Mouse (Mus musculus): ENCODE measurements at regions not wholly inside any gene's neighbourhood (a gene's known extent, or its start where the extent isn't known, plus 50 kb on each side); places are given as distances from the start of the nearest gene placed in this dataset.
A peak's percentile ranks its signal among the peaks of the same experiment; 100 is the strongest.

DNA sequence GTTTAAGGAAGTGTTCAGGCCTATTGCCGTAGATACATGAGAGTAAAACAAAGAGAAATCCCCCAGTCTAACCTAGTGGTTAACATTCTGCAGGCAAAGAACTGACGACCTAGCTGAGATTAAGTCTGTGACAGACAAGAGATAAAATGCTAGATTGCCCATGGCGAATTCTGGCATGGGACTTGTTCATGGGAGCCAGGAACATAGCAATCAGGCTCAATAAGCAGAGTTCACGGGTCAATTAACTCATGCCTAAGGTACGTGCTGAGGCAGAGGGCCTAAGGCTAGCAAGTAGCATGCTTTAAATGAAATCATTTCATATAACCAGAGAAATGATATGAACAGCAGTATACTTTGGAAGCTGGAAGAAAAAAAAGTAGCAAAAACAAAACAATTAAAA, 1119.2 kb upstream of the Adgrl2 start:
- DNase-seq (ENCODE audit: low read depth, low spot score) = no peak

DNA sequence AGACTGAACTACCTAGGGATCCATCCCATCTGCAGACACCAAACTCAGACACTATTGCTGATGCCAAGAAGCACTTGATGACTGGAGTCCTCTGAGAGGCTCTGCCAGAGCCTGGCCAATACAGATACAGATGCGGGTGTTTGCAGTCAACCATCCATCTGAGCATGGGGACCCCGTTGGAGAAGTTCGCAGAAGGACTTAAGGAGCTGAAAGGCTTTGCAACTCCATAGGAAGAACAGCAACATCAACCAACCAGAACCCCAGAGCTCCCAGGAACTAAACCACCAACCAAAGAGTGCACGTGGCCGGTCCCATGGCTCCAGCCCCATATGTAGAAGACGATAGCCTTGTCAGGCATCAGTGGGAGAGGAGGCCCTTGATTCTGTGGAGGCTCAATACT, 1121.9 kb upstream of the Adgrl2 start:
- DNase-seq (ENCODE audit: low read depth, low spot score) = no peak

DNA sequence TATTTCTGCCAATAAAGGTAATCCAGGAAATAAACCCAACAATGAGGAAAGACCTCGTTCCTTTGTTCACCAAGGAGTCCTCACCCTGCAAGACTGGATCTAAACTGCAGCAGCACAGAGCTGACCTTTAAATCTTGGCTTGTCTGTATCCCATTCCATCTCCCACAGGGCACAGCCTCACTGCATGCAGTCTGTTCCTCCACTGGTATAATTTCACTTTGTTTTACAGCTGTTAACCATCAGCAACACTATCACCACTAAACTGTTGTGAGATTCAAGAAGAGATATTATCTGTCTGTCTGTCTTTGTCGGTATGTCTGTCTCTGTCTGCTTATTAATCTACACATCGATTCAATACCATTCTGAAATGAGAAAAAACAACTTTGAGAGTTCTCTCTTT, 1129.5 kb upstream of the Adgrl2 start:
- DNase-seq (ENCODE audit: low read depth, low spot score) = peak; percentile 14

DNA sequence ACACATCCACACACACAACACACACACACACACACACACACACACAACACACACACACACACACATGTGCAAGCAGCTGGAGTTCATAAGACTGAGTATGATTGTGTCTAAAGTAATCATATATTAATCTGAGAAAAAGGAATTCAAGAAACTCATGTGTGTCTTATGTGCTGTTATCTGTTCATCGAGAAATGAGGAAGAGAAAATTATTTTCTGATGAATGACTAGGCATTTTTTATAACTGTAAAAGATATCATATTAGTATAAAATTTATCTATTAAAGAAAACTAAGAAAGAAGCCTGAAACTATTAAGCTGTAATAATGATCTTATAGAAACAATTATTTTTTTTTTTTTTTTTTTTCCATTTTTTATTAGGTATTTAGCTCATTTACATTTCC, 1156.3 kb upstream of the Adgrl2 start:
- DNase-seq (ENCODE audit: low read depth, low spot score) = no peak

DNA sequence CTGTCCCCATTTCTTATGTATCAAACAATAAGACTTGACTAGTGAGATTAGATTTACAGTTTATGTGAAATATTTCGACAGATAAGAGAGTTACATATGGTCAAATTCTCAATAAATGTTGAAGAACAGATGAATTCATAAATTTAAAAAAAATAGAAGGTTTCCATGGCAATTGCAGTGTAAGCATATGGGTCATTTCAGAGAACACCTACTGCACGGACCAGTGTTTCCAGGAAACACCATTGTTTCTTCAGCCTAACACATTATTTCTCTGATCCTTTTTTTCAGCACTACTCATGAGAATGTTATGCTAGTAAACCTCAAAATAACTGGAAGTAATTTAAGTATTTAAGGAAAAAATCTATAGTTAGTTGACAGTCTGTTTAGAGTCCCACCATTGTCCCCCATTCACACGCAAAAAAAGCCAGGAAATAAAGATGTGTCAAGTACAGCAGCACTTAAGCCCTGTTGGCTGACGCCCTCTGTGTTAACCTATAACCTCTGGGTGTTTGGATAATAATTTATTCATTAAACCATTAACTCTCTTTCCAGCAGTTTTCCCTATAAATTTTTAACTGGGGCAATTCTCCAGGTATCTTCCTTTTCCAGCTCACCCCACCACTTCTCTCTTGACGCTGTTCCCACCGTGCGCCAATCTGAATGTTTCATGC, 1160.9 kb upstream of the Adgrl2 start:
- no peak for DNase-seq (ENCODE audit: low read depth, low spot score)

DNA sequence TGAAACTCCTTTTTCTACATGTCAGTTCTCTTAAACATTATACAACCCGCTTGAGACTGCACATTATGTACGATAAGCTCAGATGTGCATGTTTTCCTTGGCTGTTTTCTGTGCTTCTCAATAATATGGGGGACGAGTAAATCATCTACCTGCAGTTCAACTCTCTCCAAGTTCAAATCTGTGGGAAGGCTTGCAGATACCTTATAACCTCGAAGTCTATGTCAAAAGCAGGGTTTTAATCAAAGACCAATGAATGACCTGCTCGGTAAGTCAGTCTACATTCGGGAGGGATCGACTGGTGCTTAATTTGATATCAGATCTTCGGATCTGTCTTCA, 1161.4 kb upstream of the Adgrl2 start:
- DNase-seq (ENCODE audit: low read depth, low spot score) = no peak

DNA sequence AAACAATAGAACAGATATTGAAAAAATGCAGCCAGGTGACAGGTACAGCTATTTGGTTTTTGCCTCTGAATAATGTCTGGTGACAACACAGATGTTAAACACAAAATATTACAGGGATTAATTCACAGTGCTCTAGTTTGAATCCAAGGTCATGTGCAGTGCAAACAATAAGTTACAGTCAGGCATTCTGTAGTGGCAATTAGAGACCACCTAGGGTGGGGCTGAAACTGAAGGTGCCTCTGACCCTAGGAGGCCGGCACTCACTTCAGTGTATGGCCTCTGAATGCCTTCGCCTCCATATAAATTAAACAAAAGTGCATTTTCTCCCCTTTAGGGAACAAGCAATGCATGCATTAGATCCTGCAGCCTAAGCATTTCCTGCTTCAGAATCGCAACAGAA, 1162.5 kb upstream of the Adgrl2 start:
- DNase-seq (ENCODE audit: low read depth, low spot score) = no peak

DNA sequence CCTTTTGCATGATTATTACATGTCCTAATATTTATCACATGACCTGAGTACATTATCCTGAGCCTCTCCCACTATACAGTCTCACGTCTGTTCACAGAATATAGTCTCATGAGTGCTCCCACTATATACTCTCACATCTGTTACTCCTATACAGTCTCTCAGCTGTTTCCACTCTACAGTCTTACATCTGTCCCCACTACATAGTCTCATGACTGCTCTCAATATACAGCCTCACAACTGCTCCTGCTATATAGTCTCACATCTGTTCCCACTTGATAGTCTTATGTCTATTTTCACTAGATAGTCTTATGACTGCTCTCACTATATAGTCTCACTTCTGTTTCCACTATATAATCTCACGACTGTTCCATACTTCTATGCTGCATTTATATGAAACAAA, 1195.5 kb upstream of the Adgrl2 start:
- no peak for DNase-seq (ENCODE audit: low read depth, low spot score)

DNA sequence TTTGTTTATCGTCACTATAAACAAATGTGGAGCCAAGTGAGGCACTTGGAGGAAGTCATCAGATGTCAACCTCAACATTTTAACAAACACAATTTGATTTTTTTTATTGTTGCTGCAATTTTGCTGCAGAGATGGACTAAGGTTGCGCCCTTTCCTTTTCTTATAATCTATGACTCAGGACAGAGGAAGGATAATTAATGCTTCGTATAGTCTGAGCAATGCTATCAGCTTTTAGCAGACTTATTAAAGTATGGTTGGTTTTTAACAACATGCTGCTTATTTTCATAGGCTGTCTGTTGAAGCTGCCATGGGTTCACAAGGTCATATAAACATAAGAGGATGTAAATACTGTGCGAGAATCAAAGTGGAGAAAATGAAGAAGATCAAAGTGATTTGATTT, 1202.8 kb upstream of the Adgrl2 start:
- no peak for DNase-seq (ENCODE audit: low read depth, low spot score)

DNA sequence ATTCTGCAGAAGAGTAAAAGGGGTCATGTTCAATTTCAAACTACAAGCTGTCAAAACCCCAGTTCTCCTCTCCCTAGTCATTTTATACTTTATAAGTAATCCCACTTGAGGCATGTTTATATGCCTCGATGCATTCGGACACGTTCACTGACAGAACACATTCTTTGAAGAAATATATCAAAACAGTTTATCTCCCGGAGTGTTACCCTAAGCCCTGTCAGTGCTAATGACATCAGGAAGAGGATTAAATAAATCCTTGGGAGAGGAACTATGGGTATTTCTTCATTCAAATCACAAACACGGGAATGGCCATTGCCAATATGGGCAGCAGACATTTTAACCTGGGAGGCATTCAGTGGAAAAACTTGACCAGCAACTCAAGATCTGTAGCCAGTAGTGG, 1208.1 kb upstream of the Adgrl2 start:
- DNase-seq (ENCODE audit: low read depth, low spot score) = no peak

DNA sequence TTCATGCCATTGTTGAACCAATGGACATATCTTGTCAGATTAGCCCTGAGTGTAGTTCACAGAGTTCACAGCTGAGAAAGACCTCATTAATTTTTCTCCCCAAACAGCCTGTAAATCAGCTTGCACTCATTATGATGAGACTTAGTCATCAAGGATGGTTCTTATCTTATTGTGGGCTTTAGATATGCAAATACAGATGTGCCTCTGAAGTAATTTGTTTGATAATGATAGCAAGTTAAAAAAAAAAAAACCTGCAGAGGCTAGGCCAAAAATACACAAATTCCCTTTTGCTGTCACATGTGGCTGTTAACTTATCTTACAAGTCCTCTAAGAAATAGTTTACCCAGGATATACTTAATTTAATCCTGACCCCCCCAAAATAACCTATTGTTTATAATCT, 1215.5 kb upstream of the Adgrl2 start:
- DNase-seq (ENCODE audit: low read depth, low spot score) = no peak

DNA sequence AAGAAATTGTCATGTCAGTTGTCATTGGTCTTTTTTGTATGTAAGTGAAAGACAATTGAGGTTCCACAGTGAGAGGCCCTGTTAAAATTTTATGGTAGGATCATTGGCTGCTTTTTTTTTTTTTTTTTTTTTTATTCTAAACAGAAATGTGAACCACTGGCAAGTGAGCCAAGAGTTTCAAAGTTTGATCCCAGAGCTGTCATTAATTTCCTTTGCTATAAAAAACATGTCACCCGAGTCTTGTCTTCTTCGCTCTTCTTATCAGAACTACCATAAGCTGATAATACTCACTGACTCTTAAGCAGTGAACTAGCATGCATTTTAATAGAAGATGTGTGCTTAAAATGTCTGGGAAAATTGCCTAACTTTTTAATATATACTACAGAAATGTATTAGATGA, 1204.4 kb upstream of the Adgrl4 start:
- DNase-seq (ENCODE audit: low read depth, low spot score) = no peak

DNA sequence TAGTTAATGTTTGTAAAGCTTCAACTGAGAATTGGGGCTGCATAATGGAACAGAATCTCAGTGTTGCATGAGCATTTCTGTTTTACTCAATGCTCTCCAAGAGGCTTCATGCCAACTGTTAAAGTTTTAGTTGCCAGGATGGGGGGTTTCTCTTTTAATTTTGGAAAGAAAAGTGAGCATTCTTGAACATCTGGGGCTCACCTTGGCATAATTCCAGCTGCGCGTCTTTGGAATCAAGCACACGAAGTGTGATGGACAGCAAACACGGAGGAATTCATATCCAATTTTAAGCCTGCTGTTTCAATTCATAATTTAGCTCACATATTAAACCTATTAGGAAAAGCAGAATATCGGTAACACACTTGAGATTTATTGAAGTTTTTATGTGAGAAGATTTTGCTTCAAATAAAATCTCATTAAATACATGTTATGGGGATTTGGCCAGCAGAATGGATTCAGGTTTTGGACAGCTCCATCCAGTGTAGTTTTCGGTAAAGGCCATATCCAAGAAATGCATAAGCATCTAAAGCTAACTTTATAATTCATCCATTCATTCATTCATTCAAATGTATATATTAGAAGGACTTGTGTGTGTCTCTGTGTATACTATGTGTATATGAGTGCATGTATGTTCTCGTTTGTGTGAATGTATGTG, 1200.6 kb upstream of the Adgrl4 start:
- no peak for DNase-seq (ENCODE audit: low read depth, low spot score)

DNA sequence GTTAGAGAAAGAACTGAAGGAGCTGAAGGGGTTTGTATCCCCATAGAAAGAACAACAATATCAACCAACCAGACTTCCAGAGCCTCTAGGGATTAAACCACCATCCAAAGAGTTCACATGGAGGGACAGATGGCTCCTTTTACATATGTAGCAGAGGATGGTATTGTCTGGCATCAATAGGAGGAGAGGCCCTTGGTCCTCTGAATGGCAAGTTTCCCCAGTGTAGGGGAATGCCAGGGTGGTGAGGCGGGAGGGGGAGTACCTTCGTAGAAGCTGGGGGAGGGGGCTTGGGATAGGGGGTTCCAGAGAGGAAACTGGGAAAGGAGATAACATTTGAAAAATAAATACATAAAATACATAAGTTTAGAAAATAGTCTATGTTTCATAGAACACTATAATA, 1162.6 kb upstream of the Adgrl4 start:
- no peak for DNase-seq (ENCODE audit: low read depth, low spot score)

DNA sequence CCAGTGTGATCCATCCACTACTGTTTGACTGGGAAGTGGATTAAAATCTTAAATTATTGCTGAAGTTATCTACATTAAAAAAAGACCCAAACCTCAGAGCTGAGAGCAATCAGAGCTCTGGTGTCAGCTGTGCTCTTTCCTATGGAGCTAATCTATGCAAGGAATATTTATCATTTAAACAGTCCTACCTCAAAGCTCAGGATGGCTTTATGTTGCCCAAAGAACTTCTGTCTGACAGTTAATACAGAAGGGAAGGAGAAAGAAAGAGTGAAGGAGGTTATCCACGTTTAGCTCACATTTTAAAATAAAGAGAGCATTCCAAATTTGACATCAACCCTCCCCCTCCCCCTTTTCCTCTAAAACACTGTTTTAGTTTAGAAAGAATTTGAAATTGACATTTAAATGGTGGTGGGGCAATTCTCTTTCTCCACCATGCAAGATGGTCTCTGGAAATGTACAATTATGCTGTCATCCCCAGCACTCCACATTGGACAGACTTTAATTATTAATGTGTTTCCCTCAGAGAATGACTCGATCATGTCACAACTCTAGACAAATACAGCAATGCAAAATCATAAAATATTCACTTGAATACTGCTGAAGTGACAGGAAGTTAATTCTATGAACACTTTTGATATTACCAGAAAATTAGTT, 1141.5 kb upstream of the Adgrl4 start:
- no peak for DNase-seq (ENCODE audit: low read depth, low spot score)

DNA sequence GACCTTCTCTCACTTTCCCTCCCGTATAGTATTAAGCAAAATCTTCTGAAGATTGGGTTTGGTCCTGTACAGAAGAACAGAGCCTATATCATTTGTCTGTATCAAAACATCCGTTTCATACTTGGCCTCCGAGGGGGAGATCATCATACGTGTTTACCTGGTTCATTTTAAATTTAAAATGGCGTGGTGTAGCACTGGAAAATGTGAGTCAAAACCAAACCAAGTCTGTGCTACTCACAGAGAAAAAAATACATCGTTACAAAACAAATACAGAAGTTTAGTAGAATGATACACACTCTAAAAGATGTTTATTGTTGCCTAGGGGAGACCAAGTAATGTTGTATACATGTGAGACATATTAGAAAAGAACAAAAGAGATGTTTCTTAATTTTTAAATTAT, 1108.9 kb upstream of the Adgrl4 start:
- no peak for DNase-seq (ENCODE audit: low read depth, low spot score)

DNA sequence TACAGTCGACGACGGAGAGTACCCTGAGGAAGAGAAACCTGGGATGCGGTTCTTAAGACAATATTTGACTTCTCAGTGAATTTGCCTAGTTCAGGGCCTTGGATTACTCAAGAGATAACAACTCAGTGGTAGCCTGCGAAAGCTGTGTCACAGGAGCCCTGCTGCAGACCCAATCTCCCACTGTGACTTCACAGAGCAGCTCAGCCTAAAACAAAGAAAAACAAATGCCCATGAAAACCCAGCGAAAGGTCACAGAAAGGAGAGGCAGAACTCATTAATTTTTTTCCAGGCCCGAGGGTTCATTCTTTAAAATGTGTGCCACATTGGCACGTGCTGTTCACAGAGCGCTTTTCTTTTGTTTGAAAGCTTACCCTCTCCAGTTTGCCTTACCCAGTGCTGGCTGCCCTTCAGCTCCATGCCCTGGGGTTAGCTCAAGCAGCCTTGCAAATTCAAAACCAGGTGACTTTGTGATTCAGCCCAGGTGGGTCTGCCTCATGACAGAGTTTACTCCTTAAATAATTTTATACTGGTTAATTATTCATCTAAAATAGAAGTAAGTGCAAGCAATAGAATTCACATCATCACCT, 1085.5 kb upstream of the Adgrl4 start:
- peak; percentile 6 for DNase-seq (ENCODE audit: low read depth, low spot score)

DNA sequence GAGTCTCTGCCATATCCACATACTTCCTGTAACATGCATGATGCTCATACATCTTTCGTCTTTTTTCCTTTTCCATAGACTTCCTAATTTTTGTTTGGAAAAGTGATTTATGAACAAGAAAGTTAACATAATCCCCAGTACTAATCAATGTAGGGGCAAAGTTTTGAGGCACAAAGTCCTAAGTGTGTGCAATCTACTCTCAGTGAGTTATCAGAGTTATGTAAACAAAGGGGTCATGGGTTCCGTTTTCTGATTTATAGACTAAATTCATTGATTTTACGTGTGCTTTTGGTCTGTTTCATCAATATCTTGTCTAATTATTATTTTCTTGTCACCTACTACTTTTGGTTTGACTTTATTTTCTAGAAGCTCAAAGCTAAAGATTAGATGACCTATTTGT, 1071.9 kb upstream of the Adgrl4 start:
- DNase-seq (ENCODE audit: low read depth, low spot score) = no peak

DNA sequence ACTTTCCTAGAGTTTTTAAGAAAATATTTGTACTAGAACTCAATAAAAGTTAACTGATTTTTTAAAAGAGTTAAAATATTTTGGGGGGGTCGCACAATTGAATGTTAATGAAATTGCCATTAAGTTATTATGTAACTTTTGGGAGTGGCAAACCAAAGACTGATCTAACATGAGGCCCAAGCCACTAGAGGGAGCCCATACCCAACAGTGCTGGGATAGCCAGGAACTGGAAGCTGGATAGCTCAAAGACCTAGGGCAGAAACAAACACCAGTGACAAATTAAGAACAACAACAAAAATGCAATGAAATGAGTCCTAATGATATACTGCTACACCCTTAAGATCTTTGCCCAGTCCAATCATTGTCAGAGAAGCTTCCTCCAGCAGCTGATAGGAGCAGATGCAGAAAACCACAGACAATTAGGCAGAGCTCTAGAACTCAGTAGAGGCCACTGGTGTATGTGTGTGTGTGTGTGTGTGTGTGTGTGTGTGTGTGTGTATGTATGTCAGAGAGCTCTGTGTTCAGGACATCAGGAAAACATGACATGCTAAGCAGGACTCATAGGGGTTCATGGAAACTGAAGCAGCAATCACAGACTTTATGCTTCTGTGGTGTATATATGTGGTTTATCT, 1052.6 kb upstream of the Adgrl4 start:
- DNase-seq (ENCODE audit: low read depth, low spot score) = peak; percentile 44

DNA sequence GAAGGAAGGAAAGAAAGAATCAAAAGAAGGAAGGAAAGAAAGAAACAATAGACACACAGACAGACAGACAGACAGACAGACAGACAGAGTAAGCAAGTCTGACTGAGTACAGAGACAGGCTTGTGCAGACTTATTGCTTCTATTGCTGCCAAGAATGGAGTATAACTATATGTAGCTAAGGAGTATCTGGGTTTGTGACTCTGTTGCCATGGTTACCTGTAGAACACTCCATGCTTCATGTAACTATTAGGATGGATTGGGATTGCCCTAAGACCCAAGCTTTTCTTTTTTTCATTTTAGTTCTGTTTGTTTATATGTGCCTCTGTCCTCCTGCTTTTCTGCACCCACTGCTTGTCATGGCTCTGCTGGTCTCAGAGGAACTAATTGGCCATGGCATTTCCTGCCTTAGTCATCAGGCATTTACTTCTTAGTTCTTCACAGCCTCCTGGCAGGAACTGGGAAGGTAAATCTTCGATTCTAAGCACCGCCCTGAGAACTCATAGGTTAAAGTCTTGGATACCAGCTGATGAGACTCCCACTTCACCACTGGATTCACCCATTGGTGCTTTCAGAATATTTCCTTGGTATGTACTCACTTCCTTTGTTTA, 1035.9 kb upstream of the Adgrl4 start:
- no peak for DNase-seq (ENCODE audit: low read depth, low spot score)

DNA sequence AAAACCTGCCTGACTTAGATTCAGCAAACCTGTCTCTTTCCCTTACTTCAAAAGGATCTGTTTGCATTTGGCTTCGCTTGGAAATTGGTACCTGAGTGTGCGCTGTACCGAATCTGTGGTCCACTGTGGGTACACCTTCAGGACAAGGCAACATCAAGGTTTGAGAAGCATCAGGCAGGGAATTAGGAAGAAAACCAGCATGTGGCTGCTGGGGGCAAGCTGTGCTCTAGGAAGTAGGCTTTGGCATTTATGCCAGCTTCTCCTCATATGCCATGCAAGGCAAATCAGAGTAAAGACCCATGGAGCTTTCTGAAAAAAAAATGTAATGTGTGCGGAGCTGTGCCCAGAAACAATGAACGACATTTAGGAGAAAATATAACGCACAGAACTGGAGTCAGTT, 1031.6 kb upstream of the Adgrl4 start:
- DNase-seq (ENCODE audit: low read depth, low spot score) = no peak

DNA sequence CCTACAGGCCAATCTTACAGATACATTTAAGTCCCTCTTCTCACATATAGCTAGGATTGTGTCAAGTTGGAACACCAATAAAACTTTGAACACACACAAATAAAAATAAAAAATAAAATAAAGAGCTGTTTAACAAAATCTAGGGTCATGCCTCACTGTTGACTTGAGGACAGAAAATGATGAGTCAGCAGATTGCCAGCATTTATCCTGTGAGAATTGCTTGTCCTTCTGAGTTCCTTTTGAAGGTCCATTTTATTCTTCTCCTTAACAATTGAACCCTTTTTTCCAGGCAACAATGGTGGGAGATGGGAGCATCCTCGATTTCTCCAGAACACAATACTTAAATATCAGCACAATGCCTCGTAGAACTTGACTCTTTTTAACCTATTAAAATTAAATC, 1022.4 kb upstream of the Adgrl4 start:
- no peak for DNase-seq (ENCODE audit: low read depth, low spot score)
